Mouse (Mus musculus): ENCODE measurements around the gene Kdelr2. TPM values are rescaled to one million over a fixed set of nuclear protein-coding genes. Genes with fewer than 3 reads are reported as not detected.

Kdelr2 gene
- polyA plus RNA-seq, 1 experiment from 2014 or later, result 124 TPM

- no peaks in the 10 kb centered on the region for H3K9me3 ChIP-seq (ENCODE audit: control insufficient read depth, low read length)
- ATAC-seq, result no peak
- peak overlapping the region; percentile 68 for H3K4me2 ChIP-seq (ENCODE audit: low read length)
- WGBS, result 33% methylated on average over 23 of the region's 23 CpGs
- H3K27ac ChIP-seq (ENCODE audit: low read length), result no peak overlapping the region
- peak overlapping the region; percentile 72 for H3K9ac ChIP-seq (replicated peaks; ENCODE audit: low read depth, low read length)
- H3K27me3 ChIP-seq (replicated peaks; ENCODE audit: control insufficient read depth, insufficient read depth, low read length), result no peaks in the 10 kb centered on the region
- H3K4me3 ChIP-seq (replicated peaks; ENCODE audit: low read length), result peak overlapping the region; percentile 65
- H3K4me1 ChIP-seq (replicated peaks; ENCODE audit: control insufficient read depth, insufficient read depth, low read length), result peaks cover 11% of the 10 kb centered on the region
- peaks cover 8% of the 10 kb centered on the region for H3K36me3 ChIP-seq (ENCODE audit: control insufficient read depth, insufficient read depth)
Observed at GRCm38 (mm10) chr5:143465156-143466085, 61.8 kb downstream of the Kdelr2 start.

DNA sequence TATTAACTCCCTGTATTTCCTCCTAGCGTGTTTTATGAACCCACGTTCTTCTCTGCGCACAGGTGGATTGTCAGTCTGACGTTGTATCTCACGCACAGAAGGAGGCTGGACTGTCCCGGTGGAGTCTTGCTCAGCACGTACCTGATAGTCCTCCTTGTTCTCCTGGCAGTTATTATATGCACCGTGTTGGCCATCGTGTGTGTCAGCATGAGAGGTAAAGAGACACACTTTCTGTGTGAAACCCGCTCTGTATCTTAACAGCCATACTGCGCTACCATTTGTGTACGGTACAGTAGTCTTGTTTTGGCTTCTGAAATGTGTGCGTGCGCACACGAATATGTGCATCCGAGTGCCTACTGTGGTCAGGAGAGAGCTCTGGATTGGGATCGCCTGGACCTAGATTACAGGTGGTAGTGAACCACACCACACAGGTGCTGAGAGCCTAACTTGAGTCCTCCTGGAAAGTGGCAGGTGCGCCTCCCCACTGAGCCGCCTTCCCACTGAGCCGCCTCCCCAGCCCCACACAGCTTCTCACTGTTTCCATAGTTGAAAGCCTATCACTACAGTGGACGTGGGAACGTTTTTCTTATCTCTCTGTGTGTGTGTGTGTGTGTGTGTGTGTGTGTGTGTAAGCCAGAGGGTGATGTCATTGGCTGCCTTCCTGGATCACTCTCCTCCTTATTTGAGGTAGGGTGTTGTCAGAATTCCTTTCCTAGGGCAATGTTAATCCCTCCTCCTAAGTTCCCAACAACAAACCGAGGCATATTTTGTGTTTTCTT lies 63.4 kb downstream of the Kdelr2 start:
- Histone ChIP-seq H3K4me2 (ENCODE audit: low read length) (no peak overlapping the region), H3K9ac (replicated peaks; ENCODE audit: low read depth, low read length) (no peak overlapping the region), H3K27ac (ENCODE audit: low read length) (no peak overlapping the region), H3K4me1 (replicated peaks; ENCODE audit: control insufficient read depth, insufficient read depth, low read length) (peaks cover 11% of the 10 kb centered on the region), H3K36me3 (ENCODE audit: control insufficient read depth, insufficient read depth) (peaks cover 8% of the 10 kb centered on the region), H3K9me3 (ENCODE audit: control insufficient read depth, low read length) (no peaks in the 10 kb centered on the region), H3K4me3 (replicated peaks; ENCODE audit: low read length) (no peak overlapping the region), H3K27me3 (replicated peaks; ENCODE audit: control insufficient read depth, insufficient read depth, low read length) (no peaks in the 10 kb centered on the region)
- no peak for ATAC-seq
- 91% methylated on average over 23 of the region's 23 CpGs for WGBS

DNA sequence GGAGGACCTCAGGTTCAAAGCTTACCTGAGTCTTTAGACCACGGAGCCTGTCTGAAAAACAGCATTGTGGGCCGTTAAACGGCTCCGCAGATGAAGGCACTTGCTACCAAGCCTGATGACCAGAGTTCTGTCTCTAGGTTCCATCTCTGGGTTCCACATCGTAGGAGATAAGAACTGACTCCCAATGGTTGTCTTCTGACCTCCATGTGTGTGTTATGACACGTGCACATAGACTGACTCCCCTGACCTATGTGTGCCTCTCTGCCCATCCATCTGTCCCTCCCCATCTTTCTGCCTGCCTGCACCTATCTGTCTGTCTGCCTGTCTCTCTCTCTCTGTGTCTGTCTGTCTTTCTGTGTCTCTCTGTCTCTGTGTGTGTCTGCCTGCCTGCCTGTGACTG lies 64.3 kb downstream of the Kdelr2 start:
- 94% methylated on average over 6 of the region's 6 CpGs for WGBS
- H3K27ac ChIP-seq (ENCODE audit: low read length), result no peak overlapping the region

DNA sequence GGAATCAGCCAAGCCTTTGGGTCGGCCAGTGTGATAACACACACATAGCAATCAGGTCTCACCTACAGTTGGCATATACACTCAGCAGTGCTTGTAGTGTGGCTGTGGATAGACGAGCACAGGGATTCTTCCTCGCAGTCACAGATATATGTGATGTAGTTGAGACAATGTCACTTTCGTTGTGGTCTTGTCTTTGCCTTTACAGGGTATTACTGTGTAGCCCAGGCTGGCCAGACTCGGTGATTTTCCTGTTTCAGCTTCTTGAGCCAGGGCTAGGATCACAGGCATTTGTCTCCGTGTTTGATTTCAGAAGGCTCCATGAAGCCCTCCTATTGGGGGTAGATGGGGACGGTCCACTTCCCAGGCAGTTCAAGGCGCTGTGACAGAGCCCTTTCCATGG lies 66.0 kb downstream of the Kdelr2 start:
- Histone ChIP-seq H3K4me1 (replicated peaks; ENCODE audit: control insufficient read depth, insufficient read depth, low read length) (peaks cover 8% of the 10 kb centered on the region), H3K36me3 (ENCODE audit: control insufficient read depth, insufficient read depth) (peaks cover 8% of the 10 kb centered on the region), H3K9ac (replicated peaks; ENCODE audit: low read depth, low read length) (no peak overlapping the region), H3K9me3 (ENCODE audit: control insufficient read depth, low read length) (no peaks in the 10 kb centered on the region), H3K4me3 (replicated peaks; ENCODE audit: low read length) (no peak overlapping the region), H3K27ac (ENCODE audit: low read length) (no peak overlapping the region), H3K27me3 (replicated peaks; ENCODE audit: control insufficient read depth, insufficient read depth, low read length) (no peaks in the 10 kb centered on the region), H3K4me2 (ENCODE audit: low read length) (no peak overlapping the region)
- no peak for ATAC-seq
- 97% methylated on average over 8 of the region's 8 CpGs for WGBS

More for the DNA sequence above, 64.3 kb downstream of the Kdelr2 start:
- peaks cover 8% of the 10 kb centered on the region for H3K36me3 ChIP-seq (ENCODE audit: control insufficient read depth, insufficient read depth)
- peaks cover 11% of the 10 kb centered on the region for H3K4me1 ChIP-seq (replicated peaks; ENCODE audit: control insufficient read depth, insufficient read depth, low read length)
- H3K4me2 ChIP-seq (ENCODE audit: low read length), result no peak overlapping the region
- H3K9me3 ChIP-seq (ENCODE audit: control insufficient read depth, low read length), result no peaks in the 10 kb centered on the region
- H3K9ac ChIP-seq (replicated peaks; ENCODE audit: low read depth, low read length), result no peak overlapping the region
- H3K27me3 ChIP-seq (replicated peaks; ENCODE audit: control insufficient read depth, insufficient read depth, low read length), result no peaks in the 10 kb centered on the region
- no peak overlapping the region for H3K4me3 ChIP-seq (replicated peaks; ENCODE audit: low read length)
- no peak for ATAC-seq

GRCm38 (mm10) chr5:143470421-143471164 lies 67.0 kb downstream of the Kdelr2 start:
- Histone ChIP-seq H3K4me2 (ENCODE audit: low read length) (no peak overlapping the region), H3K27ac (ENCODE audit: low read length) (no peak overlapping the region), H3K36me3 (ENCODE audit: control insufficient read depth, insufficient read depth) (peaks cover 16% of the 10 kb centered on the region), H3K4me1 (replicated peaks; ENCODE audit: control insufficient read depth, insufficient read depth, low read length) (peaks cover 4% of the 10 kb centered on the region), H3K27me3 (replicated peaks; ENCODE audit: control insufficient read depth, insufficient read depth, low read length) (no peaks in the 10 kb centered on the region), H3K4me3 (replicated peaks; ENCODE audit: low read length) (no peak overlapping the region), H3K9ac (replicated peaks; ENCODE audit: low read depth, low read length) (no peak overlapping the region), H3K9me3 (ENCODE audit: control insufficient read depth, low read length) (no peaks in the 10 kb centered on the region)
- WGBS, result 71% methylated on average over 15 of the region's 15 CpGs
- ATAC-seq, result no peak

DNA sequence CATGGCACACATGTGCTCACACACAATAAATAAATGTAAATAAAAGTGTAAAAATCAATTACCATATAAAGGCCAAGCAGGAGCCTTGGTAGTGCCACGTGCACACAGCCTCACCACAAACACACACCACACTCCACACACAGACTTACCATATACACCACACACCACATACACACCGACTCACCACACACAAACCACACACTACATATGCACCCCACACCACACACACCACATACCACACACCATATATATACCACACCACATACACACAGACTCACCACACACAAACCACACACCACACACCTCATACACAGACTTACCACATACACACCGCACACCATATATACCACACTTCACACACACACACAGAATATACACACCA lies 67.5 kb downstream of the Kdelr2 start:
- 91% methylated on average over 3 of the region's 3 CpGs for WGBS
- H3K27ac ChIP-seq (ENCODE audit: low read length), result no peak overlapping the region
- no peak for ATAC-seq
- no peak overlapping the region for H3K9ac ChIP-seq (replicated peaks; ENCODE audit: low read depth, low read length)
- no peaks in the 10 kb centered on the region for H3K9me3 ChIP-seq (ENCODE audit: control insufficient read depth, low read length)
- H3K4me3 ChIP-seq (replicated peaks; ENCODE audit: low read length), result no peak overlapping the region
- no peak overlapping the region for H3K4me2 ChIP-seq (ENCODE audit: low read length)
- no peaks in the 10 kb centered on the region for H3K27me3 ChIP-seq (replicated peaks; ENCODE audit: control insufficient read depth, insufficient read depth, low read length)
- H3K36me3 ChIP-seq (ENCODE audit: control insufficient read depth, insufficient read depth), result peaks cover 17% of the 10 kb centered on the region
- H3K4me1 ChIP-seq (replicated peaks; ENCODE audit: control insufficient read depth, insufficient read depth, low read length), result no peaks in the 10 kb centered on the region

Other genes with a start within 250 kb of the Kdelr2 start
- gene Rbak, start 223.1 kb upstream of the Kdelr2 start, polyA plus RNA-seq (2015; fragmentation: Nextera tagmentation; extraction: Ambion mirVana), result 14.1 and 17.9 TPM in 2 replicates
- gene Spdye4b, start 222.8 kb upstream of the Kdelr2 start, polyA plus RNA-seq (2015; fragmentation: Nextera tagmentation; extraction: Ambion mirVana), result not detected in 2 replicates
- gene Spdye4a, start 176.9 kb upstream of the Kdelr2 start, polyA plus RNA-seq (2015; fragmentation: Nextera tagmentation; extraction: Ambion mirVana), result not detected in 2 replicates
- gene Zfp12, start 168.7 kb upstream of the Kdelr2 start, polyA plus RNA-seq (2015; fragmentation: Nextera tagmentation; extraction: Ambion mirVana), result 30.0 and 31.5 TPM in 2 replicates
- 8.9 and 9.5 TPM in 2 replicates for gene Zfp316, start 133.8 kb upstream of the Kdelr2 start, polyA plus RNA-seq (2015; fragmentation: Nextera tagmentation; extraction: Ambion mirVana)
- 0.13 TPM in 1 of 2 replicates, not detected in the other for gene Zfp853, start 110.2 kb upstream of the Kdelr2 start, polyA plus RNA-seq (2015; fragmentation: Nextera tagmentation; extraction: Ambion mirVana)
- gene E130309D02Rik, start 88.5 kb upstream of the Kdelr2 start, polyA plus RNA-seq (2015; fragmentation: Nextera tagmentation; extraction: Ambion mirVana), result 45.4 and 49.5 TPM in 2 replicates
- gene Zdhhc4, start 74.6 kb upstream of the Kdelr2 start, polyA plus RNA-seq (2015; fragmentation: Nextera tagmentation; extraction: Ambion mirVana), result 77.9 and 78.6 TPM in 2 replicates
- 0.36 and 1.0 TPM in 2 replicates for gene Grid2ip, start 46.5 kb upstream of the Kdelr2 start, polyA plus RNA-seq (2015; fragmentation: Nextera tagmentation; extraction: Ambion mirVana)
- 16.6 and 17.7 TPM in 2 replicates for gene Daglb, start 60.7 kb downstream of the Kdelr2 start, polyA plus RNA-seq (2015; fragmentation: Nextera tagmentation; extraction: Ambion mirVana)
- 385 and 445 TPM in 2 replicates for gene Rac1, start 124.2 kb downstream of the Kdelr2 start, polyA plus RNA-seq (2015; fragmentation: Nextera tagmentation; extraction: Ambion mirVana)
- 48.8 and 51.9 TPM in 2 replicates for gene Cyth3, start 218.6 kb downstream of the Kdelr2 start, polyA plus RNA-seq (2015; fragmentation: Nextera tagmentation; extraction: Ambion mirVana)